Mouse (Mus musculus) WW6 (cell line): ENCODE data around the gene Camkk1.

ENCODE experiments used
- DNase-seq: peaks from one replicate; pipeline ENCODE4 v3.0.0-alpha.2; 2013; ENCODE audit warnings: low read depth, low spot score

Gene Camkk1

GRCm38 (mm10) chr11:73049335-73049734, 30.5 kb downstream of the Camkk1 start:
- DNase-seq: no peak

- DNase-seq: no peak
Measured at GRCm38 (mm10) chr11:73052795-73053194, 34.0 kb downstream of the Camkk1 start.

DNA sequence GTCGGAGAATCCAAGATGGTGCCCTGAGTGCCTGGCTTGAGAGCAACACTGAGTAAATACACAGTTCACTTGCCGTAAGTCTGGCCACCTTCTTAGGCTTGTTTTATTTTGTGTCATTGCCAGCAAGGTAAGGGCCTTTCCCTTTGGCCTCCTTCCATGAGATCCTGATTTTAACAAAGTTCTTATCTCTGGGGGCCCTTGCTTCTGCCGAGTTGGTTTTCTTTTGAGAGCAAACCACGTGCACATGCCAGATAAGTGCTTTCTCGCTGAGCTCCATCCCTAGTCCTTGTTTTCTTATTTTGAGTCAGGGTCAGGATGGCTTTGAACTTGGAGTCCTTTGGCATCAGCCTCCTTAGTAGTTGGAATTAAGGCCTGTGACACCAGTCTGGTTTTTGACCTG, 38.9 kb downstream of the Camkk1 start:
- no peak for DNase-seq

GRCm38 (mm10) chr11:73059630-73060029, 40.8 kb downstream of the Camkk1 start:
- no peak for DNase-seq

DNA sequence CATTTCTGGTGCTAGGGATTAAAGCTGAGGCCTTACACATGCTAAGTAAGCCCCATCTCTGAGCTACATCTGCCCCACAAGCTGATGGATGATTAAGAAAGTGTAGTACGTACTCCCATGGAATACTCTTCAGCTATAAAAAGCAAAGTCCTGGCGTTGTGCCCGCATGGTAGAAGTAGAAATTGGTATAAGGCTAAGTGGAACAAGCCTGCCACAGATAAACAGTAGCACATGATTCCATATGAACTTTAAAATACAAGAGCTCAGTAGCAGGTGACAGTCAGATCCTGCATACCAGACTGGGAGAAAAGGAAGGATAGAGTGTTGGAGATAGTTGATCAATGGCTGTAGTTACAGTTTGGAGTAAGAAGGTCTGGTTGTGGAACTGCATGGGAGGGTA, 42.6 kb downstream of the Camkk1 start:
- no peak for DNase-seq

- DNase-seq: no peak
Measured at GRCm38 (mm10) chr11:73071839-73072238, 53.0 kb downstream of the Camkk1 start.

DNA sequence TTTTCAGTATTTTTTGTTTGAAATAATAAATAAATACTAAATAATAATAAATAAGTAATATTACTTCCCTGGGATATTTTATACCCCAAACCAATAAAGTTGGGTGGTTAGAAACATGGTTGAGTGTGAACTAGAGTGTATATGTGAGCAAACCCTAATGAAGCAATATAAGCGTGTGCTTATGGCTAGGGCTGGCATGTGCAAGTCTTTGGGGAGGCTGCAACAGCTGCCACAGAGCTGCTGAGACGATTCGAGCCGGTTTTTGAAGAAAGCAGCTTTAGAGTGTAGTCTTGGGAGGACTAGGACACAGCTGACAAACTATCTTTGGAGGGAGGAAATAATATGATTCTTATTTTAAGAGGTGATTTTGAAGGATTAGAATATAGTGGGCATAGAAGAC, 57.5 kb downstream of the Camkk1 start:
- no peak for DNase-seq

- no peak for DNase-seq
Measured at GRCm38 (mm10) chr11:73076733-73077132, 57.9 kb downstream of the Camkk1 start.

- DNase-seq: no peak
Measured at GRCm38 (mm10) chr11:73077211-73077720, 58.5 kb downstream of the Camkk1 start.

DNA sequence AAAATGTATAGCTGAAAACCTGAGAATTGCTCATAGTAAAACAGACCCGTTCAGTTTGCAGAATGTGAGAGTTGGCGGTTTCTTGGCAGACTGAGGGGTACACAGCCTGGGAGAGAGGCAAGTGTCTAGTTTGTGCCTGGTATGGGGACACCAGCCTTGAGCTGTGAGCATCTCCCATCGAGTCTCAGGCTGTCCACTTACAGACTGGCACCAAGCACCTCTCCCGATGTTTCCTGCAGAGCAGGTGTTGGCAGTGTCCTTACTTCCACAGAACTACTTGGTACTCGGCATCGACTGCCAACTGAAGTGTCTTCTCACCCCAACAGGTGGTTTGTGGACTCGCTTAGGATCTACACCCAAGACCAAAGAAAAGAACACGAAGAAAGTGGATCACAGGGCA, 59.8 kb downstream of the Camkk1 start:
- DNase-seq: no peak

DNA sequence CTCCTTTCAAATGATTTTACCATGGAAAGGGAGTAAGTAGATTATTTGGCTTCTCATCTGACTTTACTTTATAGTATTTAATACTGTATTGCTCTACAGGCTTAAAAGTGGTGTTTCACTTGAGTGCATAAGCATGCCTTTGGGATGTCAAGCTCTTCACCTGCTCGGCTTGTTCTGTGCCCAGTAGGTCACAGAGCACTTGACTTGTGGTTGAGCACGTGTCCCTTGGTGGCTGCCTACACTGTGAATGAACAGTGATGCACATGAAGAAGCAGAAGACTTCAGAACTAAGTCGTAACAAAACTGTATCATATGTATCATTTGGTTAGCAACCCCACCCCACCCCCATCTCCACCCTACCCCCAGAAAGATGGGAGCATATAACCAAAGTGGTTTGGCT, 61.5 kb downstream of the Camkk1 start:
- DNase-seq: no peak

DNA sequence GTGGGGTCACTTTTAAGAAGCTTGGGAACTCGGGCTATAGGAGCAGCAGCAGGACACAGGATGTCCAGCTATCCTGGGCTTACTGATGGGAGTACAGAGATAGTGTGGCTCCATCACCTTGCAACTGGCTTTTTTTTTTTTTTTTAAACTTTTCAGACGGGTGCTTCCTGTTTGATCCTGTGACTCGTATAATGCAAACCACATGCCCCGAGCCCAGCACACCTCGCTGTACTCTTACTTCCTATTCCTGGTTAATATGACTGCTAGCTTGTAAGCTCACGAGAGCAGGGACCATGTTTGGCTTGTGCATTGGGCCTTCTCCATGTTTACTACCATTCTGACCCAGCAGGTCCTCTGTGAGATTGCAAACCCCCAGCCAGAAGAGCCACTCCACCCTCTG, 65.5 kb downstream of the Camkk1 start:
- no peak for DNase-seq

GRCm38 (mm10) chr11:73084804-73085231, 66.0 kb downstream of the Camkk1 start:
- DNase-seq: no peak

DNA sequence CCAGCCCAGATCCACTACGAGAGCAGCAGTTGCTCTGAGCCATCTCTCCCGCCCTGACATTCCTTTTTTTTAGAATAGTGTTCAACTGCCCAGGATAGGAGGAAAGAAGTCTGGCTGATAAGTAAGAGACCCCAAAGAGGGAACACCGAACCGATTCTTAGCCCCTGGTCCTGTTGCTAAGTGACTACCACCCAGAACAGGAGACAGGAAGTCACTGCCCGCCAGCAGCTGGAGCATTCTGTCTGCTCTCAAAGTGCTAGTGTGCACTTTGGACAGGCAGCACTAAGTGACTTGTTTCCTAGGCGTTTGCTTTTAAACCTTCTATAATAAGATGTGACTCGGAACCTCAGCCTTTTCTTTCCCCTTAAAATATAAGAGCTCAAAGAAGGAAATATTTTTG, 66.6 kb downstream of the Camkk1 start:
- DNase-seq: no peak

- DNase-seq: no peak
Measured at GRCm38 (mm10) chr11:73087700-73088480, 69.1 kb downstream of the Camkk1 start.

- no peak for DNase-seq
Measured at GRCm38 (mm10) chr11:73090283-73090682, 71.5 kb downstream of the Camkk1 start, which contains the start of gene Itgae. Gene Itgae (plus strand): TSS chr11:73090583.

GRCm38 (mm10) chr11:73090826-73091225, 72.0 kb downstream of the Camkk1 start:
- DNase-seq: no peak
